25 mouse cellular contexts compared by ENCODE assay signal in genomic region chr10:4923616-4924015, GRCm38 (mm10).
"Had no signal": no experiment of that assay in that cellular context is flagged by ENCODE, and none has a peak within 500 bp of the region (broad histone marks: within the 10 kb centered on the region; RNA-seq: fewer than 3 reads in every experiment).

No protein-coding gene starts in this region.

- H3K27ac ChIP-seq: gastrocnemius, adult 2 months; heart, adult 2 months; heart, embryonic 13.5 days; heart, embryonic 15.5 days; hindbrain, embryonic 13.5 days; hindbrain, embryonic 15.5 days; hindbrain, postnatal 0 days; kidney, embryonic 15.5 days; kidney, postnatal 0 days; limb, embryonic 13.5 days; limb, embryonic 15.5 days; liver, embryonic 12.5 days; liver, embryonic 14.5 days had no signal

- H3K4me3 ChIP-seq: gastrocnemius, adult 2 months; heart, adult 2 months; heart, embryonic 13.5 days; heart, embryonic 15.5 days; hindbrain, embryonic 13.5 days; hindbrain, embryonic 15.5 days; kidney, embryonic 15.5 days; limb, embryonic 13.5 days; limb, embryonic 15.5 days; liver, embryonic 12.5 days had no signal

- DNase-seq: gastrocnemius, adult 2 months; gastrocnemius, postnatal 10 days; gastrocnemius, postnatal 25 days; heart, adult 11 months; heart, adult 2 months; heart, postnatal 14 days; heart, postnatal 36 days; kidney, adult 11 months; kidney, adult 2 months; kidney, adult 9 months; kidney, postnatal 14 days; kidney, postnatal 36 days; left cerebral cortex, postnatal 4 days had no signal

- ATAC-seq: hindbrain, postnatal 0 days; intestine, embryonic 16.5 days; liver, embryonic 12.5 days had no signal
